Mouse (Mus musculus) kidney, adult 9 months (tissue): ENCODE data around the gene Mroh8.
A peak's percentile ranks its signal among the peaks of the same experiment; 100 is the strongest.
"Not testable (repeated sequence)": the region's sequence is repeated elsewhere in the genome, so short reads cannot be mapped to it uniquely, and the experiment has no call there.

Experiments used
- DNase-seq: peaks from one replicate; pipeline ENCODE4 v3.0.0; 2022

Mroh8 gene

GRCm38 (mm10) chr2:157186504-157186903, 92.8 kb downstream of the Mroh8 start:
- DNase-seq: no peak

- DNase-seq: no peak
These were observed 94.2 kb downstream of the Mroh8 start for GRCm38 (mm10) chr2:157185022-157185660.

- DNase-seq: no peak
These were observed 101.2 kb downstream of the Mroh8 start for GRCm38 (mm10) chr2:157178167-157178566.

GRCm38 (mm10) chr2:157176248-157176647, 103.1 kb downstream of the Mroh8 start:
- no peak for DNase-seq

- peak; percentile 7 for DNase-seq
These were observed 104.9 kb downstream of the Mroh8 start for GRCm38 (mm10) chr2:157174416-157174815.

GRCm38 (mm10) chr2:157173555-157173954, 105.8 kb downstream of the Mroh8 start:
- DNase-seq: no peak

- DNase-seq: no peak
These were observed 106.4 kb downstream of the Mroh8 start for GRCm38 (mm10) chr2:157172984-157173383.

- no peak for DNase-seq
These were observed 108.7 kb downstream of the Mroh8 start for GRCm38 (mm10) chr2:157170626-157171025.

GRCm38 (mm10) chr2:157170166-157170565, 109.2 kb downstream of the Mroh8 start:
- DNase-seq: no peak

GRCm38 (mm10) chr2:157166371-157167080, 112.8 kb downstream of the Mroh8 start:
- no peak for DNase-seq

GRCm38 (mm10) chr2:157165312-157166224, 113.8 kb downstream of the Mroh8 start:
- DNase-seq: not testable (repeated sequence)

GRCm38 (mm10) chr2:157164101-157164500, 115.2 kb downstream of the Mroh8 start:
- DNase-seq: no peak
